Mouse (Mus musculus): ENCODE results near the gene Asic2.

- no peak for TF ChIP-seq EP300 (IDR thresholded peaks at IDR 0.05; ENCODE audit: low read depth)
- no peak for TF ChIP-seq CTCF (IDR thresholded peaks at IDR 0.05; ENCODE audit: low read depth)
Measured at GRCm38 (mm10) chr11:81973699-81974098, 5.4 kb upstream of the Asic2 start.
